Mouse (Mus musculus): ENCODE data around the gene Hist3h2a.

Gene Hist3h2a

GRCm38 (mm10) chr11:58967346-58967745 lies 12.9 kb downstream of the Hist3h2a start:
- intact Hi-C loops (cut with DNase I), result no loop called here

GRCm38 (mm10) chr11:58968551-58968950 lies 14.1 kb downstream of the Hist3h2a start:
- intact Hi-C loops (cut with DNase I), result no loop called here

- intact Hi-C loops (cut with DNase I), result no loop called here
These were observed 14.5 kb downstream of the Hist3h2a start for GRCm38 (mm10) chr11:58969027-58969426.

GRCm38 (mm10) chr11:58969659-58970058 lies 15.2 kb downstream of the Hist3h2a start:
- intact Hi-C loops (cut with DNase I), result no loop called here

GRCm38 (mm10) chr11:58970831-58971530 lies 16.5 kb downstream of the Hist3h2a start:
- intact Hi-C loops (cut with DNase I), result no loop called here

- intact Hi-C loops (cut with DNase I), result no loop called here
These were observed 17.3 kb downstream of the Hist3h2a start for GRCm38 (mm10) chr11:58971796-58972195.

- intact Hi-C loops (cut with DNase I), result no loop called here
These were observed 19.9 kb downstream of the Hist3h2a start for GRCm38 (mm10) chr11:58974414-58974813.

- intact Hi-C loops (cut with DNase I), result no loop called here
These were observed 22.7 kb downstream of the Hist3h2a start for GRCm38 (mm10) chr11:58977150-58977549.

- intact Hi-C loops (cut with DNase I), result no loop called here
These were observed 23.1 kb downstream of the Hist3h2a start for GRCm38 (mm10) chr11:58977607-58978026.

GRCm38 (mm10) chr11:58978027-58978705 lies 23.7 kb downstream of the Hist3h2a start, which contains the start of gene Trim11:
Gene Trim11 (plus strand): TSS chr11:58978093.
- intact Hi-C loops (cut with DNase I), result no loop called here

- intact Hi-C loops (cut with DNase I), result no loop called here
These were observed 24.2 kb downstream of the Hist3h2a start for GRCm38 (mm10) chr11:58978706-58979030.

GRCm38 (mm10) chr11:58979183-58979582 lies 24.7 kb downstream of the Hist3h2a start:
- intact Hi-C loops (cut with DNase I), result no loop called here

GRCm38 (mm10) chr11:58979661-58980060 lies 25.2 kb downstream of the Hist3h2a start:
- intact Hi-C loops (cut with DNase I), result no loop called here

GRCm38 (mm10) chr11:58980381-58980990 lies 26.0 kb downstream of the Hist3h2a start:
- intact Hi-C loops (cut with DNase I), result no loop called here

- intact Hi-C loops (cut with DNase I), result no loop called here
These were observed 27.3 kb downstream of the Hist3h2a start for GRCm38 (mm10) chr11:58981541-58982447.

- intact Hi-C loops (cut with DNase I), result no loop called here
These were observed 28.1 kb downstream of the Hist3h2a start for GRCm38 (mm10) chr11:58982471-58983097.

GRCm38 (mm10) chr11:58983691-58984341 lies 29.3 kb downstream of the Hist3h2a start:
- intact Hi-C loops (cut with DNase I), result no loop called here

- intact Hi-C loops (cut with DNase I), result no loop called here
These were observed 30.2 kb downstream of the Hist3h2a start for GRCm38 (mm10) chr11:58984657-58985056.

- intact Hi-C loops (cut with DNase I), result no loop called here
These were observed 30.9 kb downstream of the Hist3h2a start for GRCm38 (mm10) chr11:58985299-58985917.

- intact Hi-C loops (cut with DNase I), result no loop called here
These were observed 34.7 kb downstream of the Hist3h2a start for GRCm38 (mm10) chr11:58989166-58989565.

Measured in adrenal gland (tissue).